In genomic region chr19:47483346-47483745, GRCm38 (mm10) we compare ENCODE assay signal across 11 mouse cellular contexts.
"Had no signal": no experiment of that assay in that cellular context is flagged by ENCODE, and none has a peak within 500 bp of the region (broad histone marks: within the 10 kb centered on the region; RNA-seq: fewer than 3 reads in every experiment).

No protein-coding gene starts in this region.

- DNase-seq: gastrocnemius, adult 2 months; gastrocnemius, postnatal 10 days; gastrocnemius, postnatal 25 days; heart, adult 18-20 months; heart, postnatal 10 days; heart, postnatal 4 days; kidney, adult 18-20 months; kidney, adult 8-10 months; kidney, postnatal 14 days; kidney, postnatal 36 days; left cerebral cortex, postnatal 4 days had no signal
